Mouse (Mus musculus): Measurements from ENCODE around the gene Stra8. TPM values are rescaled to one million over a fixed set of nuclear protein-coding genes. Genes with fewer than 3 reads are reported as not detected.

Stra8 gene
- 1 to 10 TPM in 1 of 2 experiments, under 1 TPM in 1; 0.13 to 1.2 TPM for polyA plus RNA-seq (2017; shearing (Covaris generic))

GRCm38 (mm10) chr6:34919956-34920355, at the start of gene Stra8:
TSS of gene Stra8 (plus strand) at chr6:34920163.

GRCm38 (mm10) chr6:34877509-34878321, 42.2 kb upstream of the Stra8 start, which contains the start of gene Cyren:
TSS of gene Cyren (minus strand) at chr6:34878060.

GRCm38 (mm10) chr6:34910371-34911219, 9.4 kb upstream of the Stra8 start, which contains the start of gene Wdr91:
TSS of gene Wdr91 (minus strand) at chr6:34910876.

GRCm38 (mm10) chr6:34988081-34988761, 68.3 kb downstream of the Stra8 start, which contains the start of gene Slc23a4:
TSS of gene Slc23a4 (minus strand) at chr6:34988404.

Other genes with a start within 250 kb of the Stra8 start
- 1 to 10 TPM; 1.6 to 1.9 TPM for gene Agbl3, start 139.7 kb upstream of the Stra8 start, polyA plus RNA-seq (2017; shearing (Covaris generic))
- gene Tmem140, start 57.0 kb upstream of the Stra8 start, polyA plus RNA-seq (2017; shearing (Covaris generic)) = 10 to 100 TPM; 16.1 to 17.4 TPM
- gene Cyren, start 42.1 kb upstream of the Stra8 start, polyA plus RNA-seq (2017; shearing (Covaris generic)) = 1 to 10 TPM; 9.4 to 9.7 TPM
- gene Wdr91, start 9.3 kb upstream of the Stra8 start, polyA plus RNA-seq (2017; shearing (Covaris generic)) = 10 to 100 TPM; 17.4 to 22.6 TPM
- gene Slc23a4, start 68.2 kb downstream of the Stra8 start, polyA plus RNA-seq (2017; shearing (Covaris generic)) = 1 to 10 TPM in 1 of 2 experiments, under 1 TPM in 1; 0.29 to 1.8 TPM
- 10 to 100 TPM; 52.0 to 53.9 TPM for gene Cnot4, start 213.6 kb downstream of the Stra8 start, polyA plus RNA-seq (2017; shearing (Covaris generic))

Data from inflammation-experienced regulatory T-cells (primary cell).